Mouse (Mus musculus) right cerebral cortex, postnatal 10 days (tissue): ENCODE measurements around the gene Tomt.
"Not testable (repeated sequence)": the region's sequence is repeated elsewhere in the genome, so short reads cannot be mapped to it uniquely, and the experiment has no call there.

Experiments used
- DNase-seq, 2 experiments: peaks; one replicate each; pipeline ENCODE4 v3.0.0; 2021; ENCODE audit warnings: low spot score in 2 of 2

Tomt gene

GRCm38 (mm10) chr7:101906287-101906681 lies at the start of gene Tomt:
Gene Tomt (minus strand): TSS chr7:101906359.
- DNase-seq = no peak

- DNase-seq = no peak
Observed at GRCm38 (mm10) chr7:101955862-101956261, 49.7 kb upstream of the Tomt start.

- DNase-seq = no peak
Observed at GRCm38 (mm10) chr7:101955276-101955675, 49.1 kb upstream of the Tomt start.

- no peak for DNase-seq
Observed at GRCm38 (mm10) chr7:101954163-101954562, 48.0 kb upstream of the Tomt start.

- no peak for DNase-seq
Observed at GRCm38 (mm10) chr7:101952098-101952497, 45.9 kb upstream of the Tomt start.

GRCm38 (mm10) chr7:101951648-101952047 lies 45.5 kb upstream of the Tomt start:
- DNase-seq = no peak

- DNase-seq = not testable (repeated sequence)
Observed at GRCm38 (mm10) chr7:101949008-101949407, 42.8 kb upstream of the Tomt start.

GRCm38 (mm10) chr7:101939758-101940157 lies 33.6 kb upstream of the Tomt start:
- DNase-seq = no peak

GRCm38 (mm10) chr7:101938348-101938747 lies 32.2 kb upstream of the Tomt start:
- DNase-seq = no peak

- no peak for DNase-seq
Observed at GRCm38 (mm10) chr7:101937569-101937968, 31.4 kb upstream of the Tomt start.

- DNase-seq = no peak
Observed at GRCm38 (mm10) chr7:101936996-101937395, 30.8 kb upstream of the Tomt start.

- no peak for DNase-seq
Observed at GRCm38 (mm10) chr7:101935957-101936356, 29.8 kb upstream of the Tomt start.

- peak; percentile 97 to 98 for DNase-seq
Observed at GRCm38 (mm10) chr7:101933751-101934240, 27.6 kb upstream of the Tomt start, which contains the start of the genes Lrrc51 and Numa1. Gene Lrrc51 (minus strand): TSS chr7:101933895. Gene Numa1 (plus strand): TSS chr7:101934111.

GRCm38 (mm10) chr7:101933300-101933699 lies 27.1 kb upstream of the Tomt start:
- peak in 1 of 2 experiments; percentile 37 for DNase-seq

- no peak for DNase-seq
Observed at GRCm38 (mm10) chr7:101932551-101932950, 26.4 kb upstream of the Tomt start.

- no peak for DNase-seq
Observed at GRCm38 (mm10) chr7:101928093-101928492, 21.9 kb upstream of the Tomt start.

GRCm38 (mm10) chr7:101925892-101926291 lies 19.7 kb upstream of the Tomt start:
- not testable (repeated sequence) for DNase-seq

- DNase-seq = peak in 1 of 2 experiments; percentile 66
Observed at GRCm38 (mm10) chr7:101918071-101918470, 11.9 kb upstream of the Tomt start.

- no peak for DNase-seq
Observed at GRCm38 (mm10) chr7:101911982-101912381, 5.8 kb upstream of the Tomt start.

GRCm38 (mm10) chr7:101910138-101910537 lies 4.0 kb upstream of the Tomt start:
- no peak for DNase-seq

- no peak for DNase-seq
Observed at GRCm38 (mm10) chr7:101908367-101908766, 2.2 kb upstream of the Tomt start.

GRCm38 (mm10) chr7:101906696-101907095 lies 537 bp upstream of the Tomt start:
- no peak for DNase-seq

- peak; percentile 100 for DNase-seq
Observed at GRCm38 (mm10) chr7:101905561-101906286, 435 bp downstream of the Tomt start, which contains the start of gene Lamtor1. Gene Lamtor1 (plus strand): TSS chr7:101905904.
